Mouse (Mus musculus) inflammation-experienced regulatory T-cells (primary cell): Measurements from ENCODE around the gene Ffar4. TPM values are rescaled to one million over a fixed set of nuclear protein-coding genes. Genes with fewer than 3 reads are reported as not detected.

ENCODE experiments used
- polyA plus RNA-seq, 2 experiments: library from polyadenylated mRNA; unstranded; fragments of 100-300 nt; shearing (Covaris generic); gene quantifications; one replicate each; pipeline ENCODE4 v1.2.1; 2017

Ffar4 gene
- 1 to 10 TPM in 1 of 2 experiments, not detected in 1; 1.5 TPM for polyA plus RNA-seq

DNA sequence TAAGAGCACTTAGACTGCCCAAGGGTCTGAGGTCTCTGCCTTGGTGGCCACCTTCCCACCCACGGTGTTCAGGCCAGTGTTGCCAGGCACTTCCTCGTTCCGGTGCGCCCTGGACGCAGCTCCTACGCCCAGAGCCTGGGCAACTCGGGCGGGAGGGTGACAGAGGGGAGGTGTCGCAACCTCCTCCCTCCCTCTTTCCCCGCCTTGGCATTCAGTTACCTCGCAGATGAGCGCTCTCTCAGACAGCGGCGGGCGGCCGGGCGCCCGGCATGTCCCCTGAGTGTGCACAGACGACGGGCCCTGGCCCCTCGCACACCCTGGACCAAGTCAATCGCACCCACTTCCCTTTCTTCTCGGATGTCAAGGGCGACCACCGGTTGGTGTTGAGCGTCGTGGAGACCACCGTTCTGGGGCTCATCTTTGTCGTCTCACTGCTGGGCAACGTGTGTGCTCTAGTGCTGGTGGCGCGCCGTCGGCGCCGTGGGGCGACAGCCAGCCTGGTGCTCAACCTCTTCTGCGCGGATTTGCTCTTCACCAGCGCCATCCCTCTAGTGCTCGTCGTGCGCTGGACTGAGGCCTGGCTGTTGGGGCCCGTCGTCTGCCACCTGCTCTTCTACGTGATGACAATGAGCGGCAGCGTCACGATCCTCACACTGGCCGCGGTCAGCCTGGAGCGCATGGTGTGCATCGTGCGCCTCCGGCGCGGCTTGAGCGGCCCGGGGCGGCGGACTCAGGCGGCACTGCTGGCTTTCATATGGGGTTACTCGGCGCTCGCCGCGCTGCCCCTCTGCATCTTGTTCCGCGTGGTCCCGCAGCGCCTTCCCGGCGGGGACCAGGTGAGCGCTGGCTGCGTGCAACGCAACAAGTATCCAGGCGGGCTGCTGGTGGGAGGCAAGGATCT is at the start of gene Ffar4:
TSS of gene Ffar4 (plus strand) at position 214 of the 901 bp plus-strand sequence.

DNA sequence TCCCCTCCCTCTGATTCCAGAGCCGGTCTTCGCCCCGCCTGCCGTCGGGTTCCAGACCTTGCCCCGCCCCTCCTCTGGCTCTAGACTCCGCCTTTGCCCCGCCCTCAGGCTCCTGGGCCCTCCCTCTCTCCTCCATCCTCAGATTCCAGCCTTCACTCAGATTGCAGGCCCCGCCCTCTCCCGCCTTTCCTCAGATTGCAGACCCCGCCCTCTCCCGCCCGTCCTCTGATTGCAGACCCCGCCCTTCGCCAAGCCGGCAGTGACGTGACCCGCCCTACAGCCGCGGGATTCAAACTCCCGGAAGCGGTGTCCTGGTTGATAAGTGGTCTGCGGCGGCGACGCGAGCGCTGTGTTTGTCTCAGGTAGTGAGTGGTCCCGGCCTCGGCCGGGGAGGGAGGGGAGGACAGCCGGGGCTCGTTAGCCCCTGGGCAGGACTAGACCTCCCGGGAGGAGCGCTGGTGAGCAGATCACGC is 42.1 kb upstream of the Ffar4 start, which contains the start of gene Cep55:
TSS of gene Cep55 (plus strand) at position 292 of the 473 bp plus-strand sequence.

DNA sequence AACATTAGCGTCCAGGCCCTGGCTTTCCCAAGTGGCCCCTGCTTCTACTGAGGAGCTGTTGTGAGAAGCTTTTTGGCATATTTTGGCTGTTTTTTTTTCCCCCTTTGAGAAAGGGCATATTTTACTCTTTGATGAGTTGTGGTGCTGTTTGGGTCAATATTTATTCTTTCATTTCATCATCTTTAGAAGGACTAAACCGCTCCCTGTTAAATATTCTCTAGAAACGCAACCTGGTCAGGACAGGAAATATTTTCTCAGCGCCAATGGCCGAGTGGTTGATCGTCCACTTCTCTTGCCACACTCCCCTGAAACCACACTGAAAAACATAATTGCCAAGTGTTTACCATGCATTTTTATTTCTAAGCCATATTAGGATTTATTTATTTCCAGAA is 28.3 kb downstream of the Ffar4 start, which contains the start of gene Rbp4:
TSS of gene Rbp4 (minus strand) at position 63 of the 392 bp plus-strand sequence.

GRCm38 (mm10) chr19:38132481-38132880 is 35.6 kb downstream of the Ffar4 start, which contains the start of gene Pde6c:
Gene Pde6c (plus strand): TSS chr19:38132781.

Other genes starting within 250 kb of the Ffar4 start
- gene Myof, start 53.5 kb upstream of the Ffar4 start, polyA plus RNA-seq: under 1 TPM in 1 of 2 experiments, not detected in 1; 0.27 TPM
- 1 to 10 TPM; 1.9 TPM for gene Cep55, start 42.1 kb upstream of the Ffar4 start, polyA plus RNA-seq
- not detected for gene Rbp4, start 28.2 kb downstream of the Ffar4 start, polyA plus RNA-seq
- under 1 TPM in 1 of 2 experiments, not detected in 1; 0.10 TPM for gene Pde6c, start 35.7 kb downstream of the Ffar4 start, polyA plus RNA-seq
- 10 to 100 TPM; 37.4 to 39.4 TPM for gene Fra10ac1, start 127.1 kb downstream of the Ffar4 start, polyA plus RNA-seq
- gene Lgi1, start 167.5 kb downstream of the Ffar4 start, polyA plus RNA-seq: 1 to 10 TPM in 1 of 2 experiments, not detected in 1; 1.4 TPM